ENCODE assay signal across 24 mouse cellular contexts in genomic region chr6:31704191-31704590, GRCm38 (mm10).
"Had no signal": no experiment of that assay in that cellular context is flagged by ENCODE, and none has a peak within 500 bp of the region (broad histone marks: within the 10 kb centered on the region; RNA-seq: fewer than 3 reads in every experiment).

No protein-coding gene starts in this region.

- H3K36me3 ChIP-seq: lung, embryonic 15.5 days; midbrain, embryonic 10.5 days; midbrain, embryonic 13.5 days had no signal

- H3K9ac ChIP-seq: liver, embryonic 14.5 days; lung, embryonic 15.5 days; midbrain, embryonic 13.5 days had no signal

- H3K4me1 ChIP-seq: lung, embryonic 15.5 days; megakaryocyte, embryonic 14.5 days had no signal

- H3K4me3 ChIP-seq: left cerebral cortex, adult 2 months; lung, embryonic 15.5 days; megakaryocyte, embryonic 14.5 days; midbrain, embryonic 10.5 days; midbrain, embryonic 13.5 days; myocyte had no signal

- H3K27ac ChIP-seq: left cerebral cortex, adult 2 months; liver, embryonic 14.5 days; lung, embryonic 15.5 days; midbrain, embryonic 10.5 days; stomach, postnatal 0 days had no signal

- ATAC-seq: intestine, embryonic 16.5 days; midbrain, embryonic 13.5 days; midbrain, embryonic 16.5 days had no signal

- H3K9me3 ChIP-seq: lung, embryonic 15.5 days; midbrain, embryonic 10.5 days; midbrain, embryonic 13.5 days had no signal

- H3K4me2 ChIP-seq: lung, embryonic 15.5 days; midbrain, embryonic 13.5 days had no signal

- DNase-seq: kidney, adult 18-20 months; kidney, adult 9 months; kidney, postnatal 14 days; kidney, postnatal 4 days; layer of hippocampus, adult 9-11 months; layer of hippocampus, postnatal 36 days; lung, adult 18-20 months; lung, postnatal 10 days; lung, postnatal 36 days; right cerebral cortex, postnatal 14 days; right cerebral cortex, postnatal 4 days; thymus, adult 2 months; thymus, postnatal 14 days; thymus, postnatal 4 days had no signal

- H3K27me3 ChIP-seq: lung, embryonic 15.5 days; midbrain, embryonic 13.5 days had no signal
